Mouse (Mus musculus): ENCODE results near the gene Pigs.

Gene Pigs

DNA sequence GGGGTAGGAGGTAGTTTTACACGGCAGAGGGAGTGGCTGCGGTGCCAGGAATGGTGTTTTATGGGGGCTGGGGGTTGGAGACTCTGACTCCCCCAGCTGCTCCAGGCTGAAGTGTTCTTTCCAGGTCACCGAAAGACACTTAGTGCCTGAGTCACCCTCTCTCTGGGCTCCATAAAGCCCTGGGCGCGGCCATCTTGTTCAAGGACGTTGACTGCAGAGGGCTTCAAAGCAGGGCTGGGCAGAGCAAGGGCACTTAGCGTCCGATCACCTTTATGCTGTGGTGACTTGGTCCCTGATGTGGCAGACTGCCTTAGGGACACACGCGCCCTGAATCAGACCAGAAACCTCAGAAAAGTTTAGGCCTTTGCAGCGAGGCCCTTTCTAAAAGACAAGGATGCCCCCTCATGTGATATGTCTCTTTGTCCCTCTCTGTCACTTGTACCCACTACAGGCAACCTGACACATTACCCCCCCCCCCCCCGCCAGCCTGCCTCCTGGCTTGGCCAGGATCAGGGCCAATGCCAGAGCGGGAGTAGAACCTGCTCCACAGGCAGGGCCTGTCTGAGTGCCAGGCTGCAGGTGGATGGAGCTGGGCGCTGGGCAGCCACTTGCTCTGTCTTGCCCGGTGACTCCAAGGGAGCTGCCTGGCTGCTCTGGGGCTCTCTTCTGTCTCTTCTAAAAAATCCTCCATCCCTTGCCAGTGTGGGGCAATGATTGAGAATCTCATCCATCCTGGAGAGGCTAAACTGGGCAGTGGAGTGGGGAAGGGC lies 39.4 kb downstream of the Pigs start:
- no peak for DNase-seq

DNA sequence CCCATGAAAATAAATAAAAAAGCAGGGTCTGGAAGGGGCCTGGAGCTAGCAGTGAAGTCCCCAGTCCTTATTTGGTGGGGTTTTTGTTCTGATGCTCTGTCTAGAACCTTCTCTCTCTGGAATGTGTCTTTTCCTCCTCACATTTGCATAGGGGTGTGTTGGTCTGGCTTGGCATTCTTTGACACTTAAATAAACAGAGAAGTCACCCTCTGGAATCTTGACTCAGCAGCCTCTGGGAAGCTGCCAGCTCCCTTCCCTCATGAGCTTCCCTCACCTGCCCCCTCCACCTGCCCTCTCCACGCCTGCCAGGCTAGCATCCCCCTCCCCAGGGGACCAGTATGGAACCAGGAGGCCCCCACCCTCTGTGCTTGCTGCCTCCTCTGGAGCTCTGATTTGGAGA lies 42.2 kb downstream of the Pigs start:
- DNase-seq, result no peak

DNA sequence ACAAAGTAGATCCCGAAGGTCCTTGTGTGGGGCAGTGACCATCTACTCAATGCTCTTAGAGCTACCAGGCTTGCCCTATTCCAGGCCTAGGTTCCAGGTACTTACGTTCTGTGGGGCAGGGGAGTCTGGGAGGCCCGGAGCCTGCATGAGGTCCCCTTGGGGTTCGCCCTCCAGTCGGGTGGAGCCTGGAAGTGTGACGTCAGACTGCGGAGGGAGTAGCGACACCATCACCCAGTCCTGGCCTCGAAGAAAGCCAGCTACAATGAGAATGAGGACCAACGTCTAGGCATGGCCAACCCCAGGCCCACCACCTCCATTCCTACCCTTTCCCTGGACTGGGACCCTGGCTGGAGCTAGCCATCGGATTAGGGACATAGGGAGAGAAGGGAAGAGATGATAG lies 43.5 kb downstream of the Pigs start:
- DNase-seq, result no peak

DNA sequence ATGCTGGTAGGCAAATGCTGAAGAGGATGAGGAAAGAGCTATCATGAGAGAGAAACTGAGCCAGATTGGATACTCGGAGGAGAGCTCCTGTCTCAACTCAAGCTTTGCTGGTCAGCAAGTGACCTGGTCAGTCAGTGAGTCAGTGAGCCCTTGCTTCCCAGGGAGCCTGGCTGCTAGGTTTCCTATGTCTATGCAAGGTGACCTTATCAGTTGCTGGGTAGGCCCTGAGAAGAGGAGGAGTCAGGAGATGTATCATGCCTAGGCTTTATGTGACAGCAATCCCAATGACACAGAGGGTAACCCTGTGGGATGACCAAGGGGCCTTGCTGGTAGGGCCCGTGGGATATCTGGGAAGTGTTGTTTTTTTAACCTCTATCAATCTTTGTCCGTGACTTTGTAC lies 44.0 kb downstream of the Pigs start:
- DNase-seq, result no peak

DNA sequence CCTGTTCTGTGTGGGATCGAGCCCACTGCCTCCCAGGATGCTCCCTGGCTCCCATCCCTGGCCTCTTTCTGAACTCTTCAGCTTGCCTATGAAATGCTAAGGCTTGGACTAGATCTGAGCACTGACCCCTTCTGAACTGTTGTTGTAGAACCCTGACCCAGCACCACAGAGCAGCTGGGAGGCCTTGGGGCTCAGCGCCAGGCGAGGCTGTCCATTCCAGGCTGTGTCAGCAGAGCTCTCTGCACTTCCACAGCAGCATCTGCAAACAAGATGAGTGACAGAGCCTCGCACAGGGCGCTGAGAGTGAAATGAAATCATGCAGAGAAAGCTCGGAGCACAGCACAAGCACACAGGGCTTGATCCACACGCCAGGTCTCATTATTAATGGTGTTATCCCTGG lies 44.4 kb downstream of the Pigs start:
- no peak for DNase-seq

DNA sequence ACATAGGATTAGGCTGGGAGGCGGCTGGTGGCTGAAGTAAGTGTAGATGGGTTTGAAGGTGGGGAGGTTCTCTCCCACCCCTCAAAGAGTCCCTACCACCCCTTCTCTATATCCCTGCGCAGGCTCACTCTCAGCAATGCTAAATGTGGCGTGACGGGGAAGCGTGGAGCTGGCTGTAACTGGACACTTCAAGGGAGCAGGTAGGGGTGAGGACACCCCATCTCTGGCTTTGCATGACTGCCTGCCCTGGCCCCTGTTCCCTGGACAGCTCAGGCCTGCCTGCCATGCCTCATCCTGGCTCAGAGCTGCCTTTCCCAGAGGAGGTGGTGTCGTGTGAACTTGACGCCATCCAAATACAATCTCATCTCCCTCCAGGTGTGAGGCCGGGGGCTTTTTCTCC lies 45.9 kb downstream of the Pigs start:
- DNase-seq, result no peak

DNA sequence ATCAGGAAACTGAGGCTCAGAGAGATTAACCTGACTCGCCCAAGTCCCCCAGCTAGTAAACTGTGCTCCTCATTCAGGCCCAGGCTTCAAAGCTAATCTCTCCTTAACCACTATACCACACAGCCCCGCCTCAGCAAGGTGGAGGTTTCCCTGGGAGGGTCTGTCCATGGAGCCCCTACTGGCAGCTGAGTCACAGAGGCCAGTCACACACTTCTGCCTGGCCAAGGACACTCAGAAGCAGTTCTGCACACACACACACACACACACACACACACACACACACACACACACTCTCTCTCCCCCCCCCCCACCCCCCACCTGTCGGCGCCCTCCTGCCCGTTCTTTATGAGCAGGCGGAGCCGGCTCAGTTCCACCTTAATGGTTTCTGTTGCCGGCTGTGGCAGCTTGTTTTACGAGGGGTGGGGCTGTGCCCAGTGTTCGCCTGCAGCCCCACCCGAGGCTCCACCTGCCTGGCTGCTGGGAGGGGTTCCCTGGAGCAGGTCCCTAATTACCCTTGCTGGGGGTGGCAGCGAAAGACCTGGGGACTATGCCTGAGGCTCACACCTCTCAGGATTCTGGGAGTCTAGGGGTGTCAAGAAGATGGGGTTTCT lies 49.4 kb downstream of the Pigs start:
- no peak for DNase-seq

DNA sequence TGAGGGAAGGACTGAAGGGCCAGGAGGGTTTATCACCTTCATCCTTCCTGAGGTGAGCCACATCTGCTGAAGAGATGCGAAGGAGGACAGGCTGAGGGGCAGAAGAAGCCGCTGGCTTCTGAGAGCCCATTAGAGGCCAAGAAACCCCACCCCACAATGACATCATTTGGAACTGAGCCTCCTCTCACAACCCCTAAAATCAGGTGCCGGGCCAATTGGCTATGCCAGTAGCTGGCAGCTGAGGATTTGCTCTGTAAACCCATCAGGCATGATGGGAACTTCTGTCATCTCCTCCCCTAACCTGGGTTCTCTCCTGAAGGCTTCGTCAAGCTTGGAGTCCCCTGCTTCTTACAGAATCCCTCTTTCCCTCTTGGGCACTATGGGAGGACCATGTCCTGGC lies 52.1 kb downstream of the Pigs start:
- DNase-seq, result no peak

DNA sequence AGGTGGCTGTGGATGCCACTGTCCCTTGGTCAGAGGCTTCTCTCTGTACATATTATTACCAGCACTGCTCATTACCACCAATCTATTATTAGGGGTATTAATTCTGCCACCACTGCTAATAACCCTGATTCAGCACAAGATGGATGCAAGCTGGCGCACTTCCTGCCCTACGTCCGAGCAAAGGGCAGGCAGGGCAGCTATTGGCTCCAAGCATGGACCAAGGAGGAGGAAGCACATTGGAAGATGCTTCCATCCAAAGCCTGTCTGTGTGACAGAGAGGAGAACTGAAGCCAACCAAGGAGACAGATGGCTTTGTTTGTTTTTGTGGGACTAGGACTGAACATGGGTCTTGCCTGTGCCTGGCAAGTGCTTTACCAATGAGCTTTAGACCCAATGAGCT lies 52.8 kb downstream of the Pigs start:
- no peak for DNase-seq

DNA sequence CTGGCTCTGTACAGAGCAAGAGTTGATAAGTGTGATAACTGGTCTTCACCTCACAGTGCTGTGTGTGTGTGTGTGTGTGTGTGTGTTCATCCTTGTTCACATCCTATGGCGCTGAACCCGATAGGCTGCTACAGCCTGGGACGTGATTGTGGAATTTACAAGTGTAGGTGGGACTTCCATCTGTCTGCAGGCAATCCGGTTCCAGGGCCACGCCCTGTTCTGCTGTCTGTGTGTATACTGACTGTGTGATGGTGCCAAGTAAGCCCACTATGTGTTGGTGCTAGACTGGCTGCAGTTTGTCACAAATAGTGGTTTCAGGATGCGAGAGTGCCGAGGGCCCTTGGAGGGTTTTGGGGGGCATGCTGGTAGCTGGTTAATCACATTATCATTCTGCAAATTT lies 54.1 kb downstream of the Pigs start:
- no peak for DNase-seq

DNA sequence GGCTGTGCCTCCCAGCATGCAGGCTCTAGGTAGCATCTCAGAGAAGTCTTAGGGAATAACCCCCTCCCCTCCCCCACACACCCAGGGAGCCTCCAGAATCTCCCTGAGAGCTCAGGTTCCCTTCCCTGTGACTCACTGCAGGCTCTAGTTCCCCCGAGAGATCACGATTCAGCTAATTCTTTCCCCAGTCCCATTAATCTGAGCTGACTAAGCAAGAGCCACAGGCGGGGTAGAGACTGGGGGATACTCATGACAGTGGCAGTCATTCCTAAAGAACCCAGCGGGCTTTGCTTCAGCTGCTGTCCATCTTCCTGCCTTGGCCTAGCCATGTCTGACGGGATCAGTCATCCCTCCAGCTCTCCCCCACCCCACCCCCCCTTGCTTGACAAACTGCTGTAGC lies 54.5 kb downstream of the Pigs start:
- DNase-seq, result no peak

DNA sequence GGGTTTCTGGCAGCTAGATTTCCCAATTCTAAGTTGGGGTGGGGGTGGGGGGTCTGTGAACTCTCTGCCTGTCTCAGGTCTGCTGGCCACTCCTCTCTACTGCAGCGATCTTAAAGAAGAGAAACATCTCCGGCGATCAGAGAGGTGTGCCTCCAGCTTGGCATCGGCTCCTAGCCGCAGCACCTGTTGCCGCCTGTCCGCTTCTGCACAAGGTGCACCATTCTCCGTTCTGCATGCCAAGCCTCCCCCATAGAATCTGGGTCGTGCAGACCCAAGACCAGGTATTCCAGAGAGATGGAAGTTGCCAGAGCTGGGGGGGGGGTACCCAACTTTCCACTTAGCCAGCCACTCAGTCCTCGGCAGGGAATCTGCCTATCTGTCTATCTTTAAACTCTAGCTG lies 57.6 kb downstream of the Pigs start:
- DNase-seq, result no peak

DNA sequence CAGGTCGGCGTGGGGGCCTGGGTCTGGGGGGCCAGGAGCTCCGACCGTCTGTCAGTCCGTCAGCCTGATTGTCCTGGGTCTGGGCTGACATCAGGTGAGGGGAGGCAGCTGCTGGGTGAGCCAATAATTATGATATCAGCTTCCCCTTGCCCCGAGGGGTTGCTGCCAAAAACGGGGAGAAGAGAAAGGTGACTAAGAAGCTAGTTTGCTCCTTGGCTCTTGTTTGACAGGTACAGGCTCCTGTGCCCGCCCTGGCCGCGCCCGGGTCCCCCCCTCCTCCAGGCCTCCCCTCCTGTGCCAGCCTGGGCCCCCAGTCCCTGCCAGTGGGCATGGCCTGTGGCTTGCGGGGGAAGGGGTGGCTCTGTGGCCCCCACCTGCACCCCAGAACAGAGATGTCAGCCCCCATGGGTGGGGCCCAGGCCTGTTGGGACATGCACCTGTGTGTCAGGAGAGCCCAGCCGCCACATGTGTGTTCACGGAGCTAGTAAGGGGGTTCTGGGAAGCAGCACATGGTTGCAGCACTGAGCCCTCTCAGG lies 58.4 kb downstream of the Pigs start, which contains the start of gene Foxn1:
Gene Foxn1, minus strand, starts transcription at position 51 of the 536 bp plus-strand sequence.
- DNase-seq, result no peak
